Mouse (Mus musculus) liver, embryonic 15.5 days (tissue): ENCODE data around the gene Ing2. TPM values are rescaled to one million over a fixed set of nuclear protein-coding genes. Genes with fewer than 3 reads are reported as not detected.
A peak's percentile ranks its signal among the peaks of the same experiment; 100 is the strongest.

Experiments used
- ATAC-seq: fragments of 200-750 bp; cut with Nextera tagmentation; 2 replicates; pipeline ENCODE4 v1.8.0; 2017; ENCODE audit warnings: moderate number of reproducible peaks, mild to moderate bottlenecking, moderate library complexity; ENCODE audit not compliant: insufficient read depth
- H3K27ac ChIP-seq: fragments of 300-500 bp; sonication (generic); replicated peaks from 2 replicates; pipeline ENCODE4 v1.5.1; 2015; ENCODE audit warnings: mild to moderate bottlenecking, inconsistent platforms
- H3K27me3 ChIP-seq: fragments of 300-500 bp; sonication (generic); 2 replicates; pipeline ENCODE4 v1.6.1; 2015; ENCODE audit warnings: mild to moderate bottlenecking, inconsistent platforms
- H3K36me3 ChIP-seq: fragments of 300-500 bp; sonication (generic); replicated peaks from 2 replicates; pipeline ENCODE4 v1.6.1; 2015; ENCODE audit warnings: moderate library complexity, mild to moderate bottlenecking, inconsistent platforms
- H3K4me1 ChIP-seq: fragments of 300-500 bp; sonication (generic); replicated peaks from 2 replicates; pipeline ENCODE4 v1.6.1; 2015; ENCODE audit warnings: inconsistent platforms
- H3K4me2 ChIP-seq: fragments of 300-500 bp; sonication (generic); 2 replicates; pipeline ENCODE4 v1.6.1; 2015; ENCODE audit warnings: moderate library complexity, mild to moderate bottlenecking, inconsistent platforms
- H3K4me3 ChIP-seq: fragments of 300-500 bp; sonication (generic); replicated peaks from 2 replicates; pipeline ENCODE4 v1.5.1; 2015; ENCODE audit warnings: mild to moderate bottlenecking, inconsistent platforms
- H3K9ac ChIP-seq: fragments of 300-500 bp; sonication (generic); 2 replicates; pipeline ENCODE4 v1.6.1; 2015; ENCODE audit warnings: moderate library complexity, mild to moderate bottlenecking, inconsistent platforms
- H3K9me3 ChIP-seq: fragments of 300-500 bp; sonication (generic); replicated peaks from 2 replicates; pipeline ENCODE4 v1.6.1; 2016; ENCODE audit warnings: inconsistent platforms
- WGBS: fragments of 180-500 bp; shearing (Covaris S2); methylation state at CpG from one replicate; pipeline ENCODE4 v1.1.7; 2015; ENCODE audit warnings: mixed read lengths; ENCODE audit not compliant: insufficient replicate concordance; 5-methylcytosine and 5-hydroxymethylcytosine counted together
- polyA plus RNA-seq: library from polyadenylated mRNA; unstranded; fragments of >200 nt; fragmentation: Nextera tagmentation; extraction: Ambion mirVana; gene quantifications from 2 replicates; pipeline ENCODE4 v1.2.1, GENCODE M21; 2015

The Ing2 gene
- polyA plus RNA-seq, 1 experiment from 2014 or later = 7.1 TPM

GRCm38 (mm10) chr8:47674140-47674776 lies 1.1 kb downstream of the Ing2 start:
- Histone ChIP-seq H3K9ac (peak overlapping the region; percentile 85), H3K27ac (peak overlapping the region; percentile 96), H3K4me1 (peaks cover 27% of the 10 kb centered on the region), H3K36me3 (no peaks in the 10 kb centered on the region; the same call in 1 of the 2 replicates), H3K4me3 (peak overlapping the region; percentile 95), H3K27me3 (no peaks in the 10 kb centered on the region), H3K4me2 (peak overlapping the region; percentile 92), H3K9me3 (no peaks in the 10 kb centered on the region)
- peak; percentile 1; the same call in 1 of the 2 replicates for ATAC-seq
- under 1% methylated on average over 46 of the region's 59 CpGs for WGBS

- ATAC-seq = peak; percentile 26
- no peaks in the 10 kb centered on the region; the same call in 1 of the 2 replicates for H3K36me3 ChIP-seq
- H3K27me3 ChIP-seq = no peaks in the 10 kb centered on the region
- peak overlapping the region; percentile 85 for H3K9ac ChIP-seq
- H3K27ac ChIP-seq = peak overlapping the region; percentile 96
- H3K9me3 ChIP-seq = no peaks in the 10 kb centered on the region
- peaks cover 27% of the 10 kb centered on the region for H3K4me1 ChIP-seq
- H3K4me2 ChIP-seq = peak overlapping the region; percentile 92
- under 1% methylated on average over 53 of the region's 53 CpGs for WGBS
- peak overlapping the region; percentile 95 for H3K4me3 ChIP-seq
Measured at GRCm38 (mm10) chr8:47673317-47674139, 1.8 kb downstream of the Ing2 start.

- no peak overlapping the region for H3K4me3 ChIP-seq
- no peak overlapping the region for H3K9ac ChIP-seq
- 72% methylated on average over 8 of the region's 8 CpGs for WGBS
- ATAC-seq = no peak
- H3K4me2 ChIP-seq = no peak overlapping the region
- no peaks in the 10 kb centered on the region for H3K9me3 ChIP-seq
- peaks cover 24% of the 10 kb centered on the region for H3K36me3 ChIP-seq
- no peaks in the 10 kb centered on the region for H3K27me3 ChIP-seq
- no peak overlapping the region for H3K27ac ChIP-seq
- H3K4me1 ChIP-seq = no peaks in the 10 kb centered on the region
Measured at GRCm38 (mm10) chr8:47664231-47664785, 11.0 kb downstream of the Ing2 start.

- H3K36me3 ChIP-seq = peaks cover 22% of the 10 kb centered on the region
Measured at GRCm38 (mm10) chr8:47663201-47663600, 12.2 kb downstream of the Ing2 start.

GRCm38 (mm10) chr8:47662716-47663115 lies 12.6 kb downstream of the Ing2 start:
- Histone ChIP-seq H3K4me2 (no peak overlapping the region), H3K27me3 (no peaks in the 10 kb centered on the region), H3K9me3 (no peaks in the 10 kb centered on the region), H3K27ac (no peak overlapping the region), H3K9ac (no peak overlapping the region), H3K4me3 (no peak overlapping the region), H3K4me1 (no peaks in the 10 kb centered on the region), H3K36me3 (peaks cover 17% of the 10 kb centered on the region; the same call in 1 of the 2 replicates)
- no peak for ATAC-seq
- WGBS = 83% methylated on average over 5 of the region's 5 CpGs

More at GRCm38 (mm10) chr8:47663201-47663600, 12.2 kb downstream of the Ing2 start:
- Histone ChIP-seq H3K4me1 (no peaks in the 10 kb centered on the region), H3K27ac (no peak overlapping the region), H3K27me3 (no peaks in the 10 kb centered on the region), H3K4me3 (no peak overlapping the region), H3K4me2 (no peak overlapping the region), H3K9ac (no peak overlapping the region), H3K9me3 (no peaks in the 10 kb centered on the region)
- 79% methylated on average over 5 of the region's 5 CpGs for WGBS
- ATAC-seq = no peak

- ATAC-seq = no peak
- H3K4me2 ChIP-seq = no peak overlapping the region
- no peaks in the 10 kb centered on the region for H3K4me1 ChIP-seq
- no peak overlapping the region for H3K4me3 ChIP-seq
- no peak overlapping the region for H3K27ac ChIP-seq
- H3K27me3 ChIP-seq = no peaks in the 10 kb centered on the region
- no peaks in the 10 kb centered on the region for H3K9me3 ChIP-seq
- WGBS = 82% methylated on average over 7 of the region's 7 CpGs
- H3K36me3 ChIP-seq = no peaks in the 10 kb centered on the region
- H3K9ac ChIP-seq = no peak overlapping the region
Measured at GRCm38 (mm10) chr8:47660394-47660793, 15.0 kb downstream of the Ing2 start.

- WGBS = 73% methylated on average over 5 of the region's 5 CpGs
- H3K4me2 ChIP-seq = no peak overlapping the region
- H3K27me3 ChIP-seq = no peaks in the 10 kb centered on the region
- peak; percentile 64; the same call in 1 of the 2 replicates for ATAC-seq
- no peak overlapping the region for H3K9ac ChIP-seq
- no peaks in the 10 kb centered on the region for H3K9me3 ChIP-seq
- H3K4me1 ChIP-seq = no peaks in the 10 kb centered on the region
- H3K4me3 ChIP-seq = no peak overlapping the region
- no peaks in the 10 kb centered on the region for H3K36me3 ChIP-seq
- H3K27ac ChIP-seq = no peak overlapping the region
Measured at GRCm38 (mm10) chr8:47659463-47659862, 15.9 kb downstream of the Ing2 start.

GRCm38 (mm10) chr8:47654406-47654805 lies 20.9 kb downstream of the Ing2 start:
- Histone ChIP-seq H3K9ac (no peak overlapping the region), H3K4me1 (no peaks in the 10 kb centered on the region; the same call in 1 of the 2 replicates), H3K27ac (peak overlapping the region; percentile 20; the same call in 1 of the 2 replicates), H3K4me3 (no peak overlapping the region), H3K4me2 (no peak overlapping the region), H3K36me3 (no peaks in the 10 kb centered on the region), H3K9me3 (no peaks in the 10 kb centered on the region), H3K27me3 (no peaks in the 10 kb centered on the region)
- peak; percentile 51 for ATAC-seq
- 40% methylated on average over 3 of the region's 3 CpGs for WGBS

- peak overlapping the region; percentile 36 for H3K27ac ChIP-seq
- no peak overlapping the region for H3K9ac ChIP-seq
- WGBS = 65% methylated on average over 3 of the region's 3 CpGs
- H3K4me1 ChIP-seq = no peaks in the 10 kb centered on the region; the same call in 1 of the 2 replicates
- no peak overlapping the region for H3K4me3 ChIP-seq
- no peaks in the 10 kb centered on the region for H3K36me3 ChIP-seq
- no peaks in the 10 kb centered on the region for H3K27me3 ChIP-seq
- H3K9me3 ChIP-seq = no peaks in the 10 kb centered on the region
- ATAC-seq = no peak; the same call in 1 of the 2 replicates
- H3K4me2 ChIP-seq = peak overlapping the region; percentile 33
Measured at GRCm38 (mm10) chr8:47652737-47653076, 22.6 kb downstream of the Ing2 start.

- H3K9me3 ChIP-seq = no peaks in the 10 kb centered on the region
- no peaks in the 10 kb centered on the region; the same call in 1 of the 2 replicates for H3K4me1 ChIP-seq
- peak; percentile 57 for ATAC-seq
- 65% methylated on average over 13 of the region's 13 CpGs for WGBS
- peak overlapping the region; percentile 33 for H3K4me2 ChIP-seq
- H3K27ac ChIP-seq = peak overlapping the region; percentile 36
- no peak overlapping the region for H3K9ac ChIP-seq
- H3K36me3 ChIP-seq = no peaks in the 10 kb centered on the region
- no peaks in the 10 kb centered on the region for H3K27me3 ChIP-seq
- H3K4me3 ChIP-seq = no peak overlapping the region
Measured at GRCm38 (mm10) chr8:47651913-47652736, 23.2 kb downstream of the Ing2 start.
